Mouse (Mus musculus) thymus, adult 2 months (tissue): ENCODE measurements at regions not wholly inside any gene's neighbourhood (a gene's known extent, or its start where the extent isn't known, plus 50 kb on each side); places are given as distances from the start of the nearest gene placed in this dataset.

Experiments used
- DNase-seq: peaks from one replicate; pipeline ENCODE4 v3.0.0; 2021
- H3K27ac ChIP-seq: fragments of 200-500 bp; 2 replicates; pipeline ENCODE4 v1.5.1; 2012; ENCODE audit warnings: low read length, control low read depth; ENCODE audit not compliant: control insufficient read depth, insufficient read depth
- H3K27me3 ChIP-seq: fragments of 200-500 bp; 2 replicates; pipeline ENCODE4 v1.6.1; 2012; ENCODE audit warnings: mild to moderate bottlenecking, low read length, moderate library complexity, mixed read lengths; ENCODE audit not compliant: control insufficient read depth, insufficient read depth
- H3K36me3 ChIP-seq: fragments of 200-500 bp; 2 replicates; pipeline ENCODE4 v1.6.1; 2012; ENCODE audit warnings: mild to moderate bottlenecking, low read length, moderate library complexity; ENCODE audit not compliant: control insufficient read depth, insufficient read depth
- H3K4me1 ChIP-seq: fragments of 200-500 bp; replicated peaks from 2 replicates; pipeline ENCODE4 v1.6.1; 2012; ENCODE audit warnings: low read length; ENCODE audit not compliant: control insufficient read depth, insufficient read depth
- H3K4me3 ChIP-seq: fragments of 200-500 bp; 2 replicates; pipeline ENCODE4 v1.5.1; 2012; ENCODE audit warnings: mild to moderate bottlenecking, low read length, control low read depth, moderate library complexity; ENCODE audit not compliant: control insufficient read depth, insufficient read depth
- CTCF ChIP-seq: fragments of 200-500 bp; IDR thresholded peaks from 2 replicates; pipeline ENCODE4 v1.5.1; 2012; ENCODE audit warnings: mild to moderate bottlenecking, control low read depth, low read length, moderate library complexity, borderline replicate concordance; ENCODE audit not compliant: control insufficient read depth, poor library complexity, insufficient read depth; ENCODE audit errors: extremely low read depth
- POLR2A ChIP-seq: fragments of 200-500 bp; IDR thresholded peaks from 2 replicates; pipeline ENCODE4 v1.6.1; 2012; ENCODE audit warnings: mild to moderate bottlenecking, low read length, control low read depth, moderate library complexity; ENCODE audit not compliant: control insufficient read depth, poor library complexity, insufficient read depth; ENCODE audit errors: extremely low read depth
- WGBS: fragments of 180-500 bp; shearing (Covaris S2); methylation state at CpG from one replicate; pipeline ENCODE4 v1.1.7; 2018; 5-methylcytosine and 5-hydroxymethylcytosine counted together

DNA sequence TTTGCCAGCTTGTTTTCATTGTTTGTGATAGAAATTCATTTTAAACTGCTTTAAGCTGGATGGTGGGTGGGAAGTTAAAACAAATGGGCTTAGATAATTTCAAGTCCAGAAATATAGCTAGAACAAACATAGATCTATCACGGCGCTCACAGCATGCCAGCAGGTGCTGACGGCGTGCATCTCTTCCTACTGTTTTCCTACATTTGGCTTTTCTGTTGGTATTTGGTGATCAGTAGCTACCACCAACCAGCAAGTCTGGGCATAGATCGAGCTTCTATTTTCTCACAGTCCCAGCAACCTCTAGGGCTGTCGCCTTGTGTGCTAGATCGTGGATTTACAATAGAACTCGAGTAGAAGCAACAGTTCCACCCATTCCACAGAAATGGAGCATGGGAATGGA lies 290.9 kb upstream of the Zeb2 start:
- no peak overlapping the region for H3K27ac ChIP-seq

DNA sequence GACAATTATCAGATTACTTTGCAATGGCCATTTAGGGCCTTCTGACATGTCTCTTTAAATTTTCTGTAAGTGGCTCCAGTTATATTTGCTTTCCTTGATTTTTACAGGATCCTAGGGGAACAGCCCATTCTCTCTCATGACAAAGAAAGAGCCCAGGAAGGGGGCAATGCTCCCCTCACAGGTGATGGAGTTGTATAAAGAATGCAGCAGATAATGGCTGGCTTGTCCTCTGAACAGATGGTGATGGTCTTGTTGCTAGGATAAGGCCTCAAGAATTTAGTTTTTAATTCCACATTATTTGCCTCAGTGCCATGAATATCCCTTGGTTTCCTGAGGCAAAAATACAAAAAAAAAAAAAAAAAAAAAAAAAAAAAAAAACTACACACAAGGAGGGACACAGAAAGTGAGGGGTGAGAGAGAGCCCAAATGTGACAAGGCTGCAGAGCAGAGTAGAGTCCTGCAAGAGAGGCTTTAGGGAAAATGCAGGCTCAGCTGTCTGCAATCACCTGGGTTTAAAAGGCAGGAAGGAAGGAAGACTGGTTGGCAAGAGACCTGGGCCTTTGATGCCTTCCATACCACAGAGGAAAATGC lies 272.8 kb upstream of the Zeb2 start:
- no peak overlapping the region for H3K4me3 ChIP-seq
- no peaks in the 10 kb centered on the region for H3K4me1 ChIP-seq
- DNase-seq = no peak
- TF ChIP-seq CTCF (no peak), POLR2A (no peak)
- no peaks in the 10 kb centered on the region for H3K36me3 ChIP-seq
- no peak overlapping the region for H3K27ac ChIP-seq
- no peaks in the 10 kb centered on the region for H3K27me3 ChIP-seq

More for the DNA sequence above, 290.9 kb upstream of the Zeb2 start:
- H3K4me1 ChIP-seq = no peaks in the 10 kb centered on the region
- no peak for DNase-seq
- H3K4me3 ChIP-seq = no peak overlapping the region
- TF ChIP-seq CTCF (no peak), POLR2A (no peak)
- WGBS = 97% methylated on average over 8 of the region's 8 CpGs
- H3K27me3 ChIP-seq = no peaks in the 10 kb centered on the region
- no peaks in the 10 kb centered on the region for H3K36me3 ChIP-seq

DNA sequence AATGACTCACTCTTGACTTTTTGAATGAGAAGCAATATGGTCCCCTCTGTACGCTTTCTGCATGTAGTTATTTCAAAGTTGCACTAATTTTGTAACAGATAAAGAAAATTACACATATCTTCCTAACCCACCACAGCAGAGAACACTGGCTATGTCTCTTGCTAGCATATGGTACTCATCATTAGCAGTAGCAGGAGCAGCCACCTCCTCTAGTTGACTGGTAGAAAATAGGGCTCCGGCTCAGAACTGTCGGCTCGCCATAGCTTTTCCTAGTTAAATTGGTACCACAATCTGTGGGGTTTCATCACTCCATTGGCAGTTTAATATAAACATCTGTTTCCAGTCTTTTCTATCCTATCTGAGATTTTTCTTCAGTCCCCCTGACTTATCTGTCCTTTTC lies 254.1 kb upstream of the Zeb2 start:
- Histone ChIP-seq H3K4me3 (no peak overlapping the region), H3K4me1 (no peaks in the 10 kb centered on the region), H3K27me3 (no peaks in the 10 kb centered on the region), H3K36me3 (no peaks in the 10 kb centered on the region), H3K27ac (no peak overlapping the region)
- DNase-seq = no peak
- TF ChIP-seq POLR2A = no peak
- no peak for TF ChIP-seq CTCF
- 98% methylated on average over 4 of the region's 4 CpGs for WGBS

GRCm38 (mm10) chr2:45370615-45370968 lies 253.4 kb upstream of the Zeb2 start:
- no peak for DNase-seq
- no peak overlapping the region for H3K4me3 ChIP-seq
- no peaks in the 10 kb centered on the region for H3K4me1 ChIP-seq
- 9% methylated on average over 1 of the region's 1 CpGs for WGBS
- no peaks in the 10 kb centered on the region for H3K36me3 ChIP-seq
- no peaks in the 10 kb centered on the region for H3K27me3 ChIP-seq
- no peak overlapping the region for H3K27ac ChIP-seq
- TF ChIP-seq POLR2A = no peak

GRCm38 (mm10) chr2:45369914-45370614 lies 252.9 kb upstream of the Zeb2 start:
- no peak overlapping the region for H3K4me3 ChIP-seq
- H3K27me3 ChIP-seq = no peaks in the 10 kb centered on the region
- H3K27ac ChIP-seq = no peak overlapping the region
- WGBS = 94% methylated on average over 5 of the region's 5 CpGs
- no peaks in the 10 kb centered on the region for H3K36me3 ChIP-seq
- H3K4me1 ChIP-seq = no peaks in the 10 kb centered on the region
- TF ChIP-seq POLR2A = no peak
- no peak for TF ChIP-seq CTCF
- DNase-seq = no peak

GRCm38 (mm10) chr2:45369432-45369831 lies 252.2 kb upstream of the Zeb2 start:
- Histone ChIP-seq H3K27ac (no peak overlapping the region), H3K4me1 (no peaks in the 10 kb centered on the region), H3K27me3 (no peaks in the 10 kb centered on the region), H3K4me3 (no peak overlapping the region), H3K36me3 (no peaks in the 10 kb centered on the region)
- no peak for DNase-seq
- TF ChIP-seq POLR2A (no peak), CTCF (no peak)
- WGBS = 94% methylated on average over 4 of the region's 4 CpGs
